ENCODE assay signal across 10 mouse cellular contexts in genomic region chr1:157798561-157799553, GRCm38 (mm10).
A peak's percentile ranks its signal among the peaks of the same experiment; 100 is the strongest.
DNase-seq lines count a peak whose midpoint lies in the region; ATAC-seq lines count a peak whose summit lies in the region.
"Had no signal": no experiment of that assay in that cellular context is flagged by ENCODE, and none has a peak within 500 bp of the region (broad histone marks: within the 10 kb centered on the region; RNA-seq: fewer than 3 reads in every experiment).

No protein-coding gene starts in this region.

- H3K4me3 ChIP-seq in hindbrain, embryonic 11.5 days (ENCODE audit: low read depth, low read length), result no peak overlapping the region
- H3K4me3 ChIP-seq in hindbrain, embryonic 10.5 days, result no peak overlapping the region
- H3K4me3 ChIP-seq in neural tube, embryonic 12.5 days, result no peak overlapping the region
- no peak overlapping the region for H3K4me3 ChIP-seq in midbrain, embryonic 10.5 days

- H3K27ac ChIP-seq in hindbrain, embryonic 11.5 days (ENCODE audit: low read depth, low read length), result no peak overlapping the region
- no peak overlapping the region for H3K27ac ChIP-seq in hindbrain, embryonic 10.5 days
- no peak overlapping the region for H3K27ac ChIP-seq in neural tube, embryonic 12.5 days
- no peak overlapping the region for H3K27ac ChIP-seq in midbrain, embryonic 10.5 days (replicated peaks)
- H3K27ac ChIP-seq: liver, embryonic 14.5 days had no signal

- no peak overlapping the region for H3K9ac ChIP-seq in hindbrain, embryonic 11.5 days (ENCODE audit: low read depth, low read length)
- no peak overlapping the region for H3K9ac ChIP-seq in neural tube, embryonic 12.5 days
- H3K9ac ChIP-seq: liver, embryonic 14.5 days had no signal

- no peaks in the 10 kb centered on the region for H3K9me3 ChIP-seq in hindbrain, embryonic 11.5 days (ENCODE audit: control insufficient read depth, low read length)
- H3K9me3 ChIP-seq in hindbrain, embryonic 10.5 days, result no peaks in the 10 kb centered on the region
- H3K9me3 ChIP-seq in neural tube, embryonic 12.5 days, result no peaks in the 10 kb centered on the region
- no peaks in the 10 kb centered on the region for H3K9me3 ChIP-seq in midbrain, embryonic 10.5 days (replicated peaks)

- H3K4me1 ChIP-seq in hindbrain, embryonic 11.5 days (replicated peaks; ENCODE audit: control insufficient read depth, insufficient read depth, low read length), result no peaks in the 10 kb centered on the region
- peaks cover 6% of the 10 kb centered on the region for H3K4me1 ChIP-seq in hindbrain, embryonic 10.5 days (replicated peaks)
- no peaks in the 10 kb centered on the region for H3K4me1 ChIP-seq in neural tube, embryonic 12.5 days
- peaks cover 7% of the 10 kb centered on the region for H3K4me1 ChIP-seq in midbrain, embryonic 10.5 days

- H3K36me3 ChIP-seq in hindbrain, embryonic 11.5 days (ENCODE audit: control insufficient read depth, insufficient read depth, low read length), result no peaks in the 10 kb centered on the region
- H3K36me3 ChIP-seq in hindbrain, embryonic 10.5 days, result no peaks in the 10 kb centered on the region
- H3K36me3 ChIP-seq in neural tube, embryonic 12.5 days, result no peaks in the 10 kb centered on the region
- H3K36me3 ChIP-seq in midbrain, embryonic 10.5 days, result no peaks in the 10 kb centered on the region

- H3K4me2 ChIP-seq in hindbrain, embryonic 11.5 days (replicated peaks; ENCODE audit: low read depth, low read length), result no peak overlapping the region
- H3K4me2 ChIP-seq in neural tube, embryonic 12.5 days (replicated peaks), result peak overlapping the region; percentile 27

- WGBS in hindbrain, embryonic 11.5 days, result 74% methylated on average over 21 of the region's 21 CpGs
- 74% methylated on average over 21 of the region's 21 CpGs for WGBS in hindbrain, embryonic 10.5 days
- WGBS in neural tube, embryonic 12.5 days, result 55% methylated on average over 21 of the region's 21 CpGs
- WGBS in midbrain, embryonic 10.5 days, result 74% methylated on average over 21 of the region's 21 CpGs

- H3K27me3 ChIP-seq in hindbrain, embryonic 11.5 days (ENCODE audit: control insufficient read depth, insufficient read depth, low read length), result no peaks in the 10 kb centered on the region
- H3K27me3 ChIP-seq in hindbrain, embryonic 10.5 days (ENCODE audit: insufficient read depth, poor library complexity, severe bottlenecking), result no peaks in the 10 kb centered on the region
- no peaks in the 10 kb centered on the region for H3K27me3 ChIP-seq in neural tube, embryonic 12.5 days (replicated peaks)
- no peaks in the 10 kb centered on the region for H3K27me3 ChIP-seq in midbrain, embryonic 10.5 days (ENCODE audit: low read depth, poor library complexity, severe bottlenecking)

- peak; percentile 3 for DNase-seq in hindbrain, embryonic 11.5 days (ENCODE audit: low spot score)
- DNase-seq in hindbrain, embryonic 10.5 days (ENCODE audit: low spot score), result no peak
- DNase-seq in neural tube, embryonic 10.5 days (ENCODE audit: extremely low spot score, low spot score), result no peak
- DNase-seq in midbrain, embryonic 10.5 days (ENCODE audit: low spot score), result peak; percentile 18
- peak; percentile 32 for DNase-seq in retina, postnatal 1 day
- no peak for DNase-seq in cerebellum, adult 9-10 months
- DNase-seq in thymus, postnatal 4 days, result no peak
- DNase-seq: adrenal gland, adult 8-10 months had no signal

- 0 out of 2 replicates have a peak, but pooled peaks have one; percentile 45 for ATAC-seq in hindbrain, embryonic 11.5 days (ENCODE audit: low FRiP score)
- peak; percentile 70; the same call in 1 of the 2 replicates for ATAC-seq in neural tube, embryonic 12.5 days (ENCODE audit: low FRiP score, low read depth)

Comparison
In these comparisons a context has a peak if more than half of its experiments do, and no peak if none do; other contexts are left out.
1. DNase-seq: peak in hindbrain, embryonic 11.5 days (single experiment), midbrain, embryonic 10.5 days (single experiment) and retina, postnatal 1 day (single experiment); none in hindbrain, embryonic 10.5 days (single experiment), neural tube, embryonic 10.5 days (single experiment), cerebellum, adult 9-10 months (single experiment) and thymus, postnatal 4 days (single experiment).